Mouse (Mus musculus) testis, adult 2 months (tissue): ENCODE results near the gene Asb17. TPM values are rescaled to one million over a fixed set of nuclear protein-coding genes. Genes with fewer than 3 reads are reported as not detected.

Experiments used
- H3K27ac ChIP-seq: fragments of 200-500 bp; 2 replicates; pipeline ENCODE4 v1.5.1; 2012; ENCODE audit warnings: low read depth, low read length; ENCODE audit not compliant: control insufficient read depth, insufficient read depth
- H3K27me3 ChIP-seq: fragments of 200-500 bp; 2 replicates; pipeline ENCODE4 v1.6.1; 2012; ENCODE audit warnings: mild to moderate bottlenecking, low read length, moderate library complexity; ENCODE audit not compliant: control insufficient read depth, insufficient read depth
- H3K36me3 ChIP-seq: fragments of 200-500 bp; 2 replicates; pipeline ENCODE4 v1.6.1; 2012; ENCODE audit warnings: mild to moderate bottlenecking, low read length; ENCODE audit not compliant: control insufficient read depth, insufficient read depth
- H3K4me1 ChIP-seq: fragments of 200-500 bp; 2 replicates; pipeline ENCODE4 v1.6.1; 2012; ENCODE audit warnings: low read length; ENCODE audit not compliant: control insufficient read depth, insufficient read depth
- H3K4me3 ChIP-seq: fragments of 200-500 bp; 2 replicates; pipeline ENCODE4 v1.5.1; 2012; ENCODE audit warnings: low read depth, mild to moderate bottlenecking, low read length, moderate library complexity, mixed read lengths; ENCODE audit not compliant: control insufficient read depth
- CTCF ChIP-seq: fragments of 200-500 bp; IDR thresholded peaks from 2 replicates; pipeline ENCODE4 v1.5.1; 2012; ENCODE audit warnings: low read depth, mild to moderate bottlenecking, inconsistent platforms, low read length, moderate library complexity; ENCODE audit not compliant: control insufficient read depth, insufficient read depth, insufficient replicate concordance
- POLR2A ChIP-seq: fragments of 200-500 bp; IDR thresholded peaks from 2 replicates; pipeline ENCODE4 v1.6.1; 2012; ENCODE audit warnings: low read depth, mild to moderate bottlenecking, inconsistent platforms, low read length, moderate library complexity; ENCODE audit not compliant: control insufficient read depth
- polyA plus RNA-seq: library from polyadenylated mRNA; depleted of rRNA; stranded (reverse); fragments of >200 nt; gene quantifications from 2 replicates; pipeline ENCODE4 v1.2.3, GENCODE M21; 2012; rRNA removed

Gene Asb17
- 124 and 160 TPM in 2 replicates for polyA plus RNA-seq

DNA sequence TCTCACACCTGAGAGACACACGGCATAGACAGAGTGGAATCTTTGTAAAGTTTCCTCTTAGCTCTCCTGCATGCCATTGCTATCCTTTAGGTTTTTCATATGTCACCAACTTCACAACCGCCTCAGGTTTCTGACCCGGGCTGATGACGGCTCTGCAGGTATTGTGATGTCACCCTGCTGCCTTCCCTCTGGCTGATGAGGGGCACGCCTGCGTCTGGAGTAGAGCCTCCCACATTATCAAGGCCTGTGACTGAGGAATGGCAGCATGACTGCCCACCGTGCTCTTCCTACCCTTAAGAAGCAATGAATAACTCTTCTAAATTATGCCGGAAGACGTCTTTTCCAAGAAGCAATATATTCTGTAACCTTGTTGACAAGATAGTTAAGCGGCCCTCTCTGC lies at the start of gene Asb17:
Gene Asb17 (plus strand): TSS at position 180 of the 400 bp plus-strand sequence.
- TF ChIP-seq CTCF (no peak), POLR2A (peak; percentile 67; the same call in 1 of the 2 replicates)
- H3K4me1 ChIP-seq: no peaks in the 10 kb centered on the region
- no peaks in the 10 kb centered on the region for H3K36me3 ChIP-seq
- no peaks in the 10 kb centered on the region for H3K27me3 ChIP-seq
- H3K27ac ChIP-seq: no peak within 1 kb of the TSS; the same call in 1 of the 2 replicates
- peak within 1 kb of the TSS; percentile 88 for H3K4me3 ChIP-seq

DNA sequence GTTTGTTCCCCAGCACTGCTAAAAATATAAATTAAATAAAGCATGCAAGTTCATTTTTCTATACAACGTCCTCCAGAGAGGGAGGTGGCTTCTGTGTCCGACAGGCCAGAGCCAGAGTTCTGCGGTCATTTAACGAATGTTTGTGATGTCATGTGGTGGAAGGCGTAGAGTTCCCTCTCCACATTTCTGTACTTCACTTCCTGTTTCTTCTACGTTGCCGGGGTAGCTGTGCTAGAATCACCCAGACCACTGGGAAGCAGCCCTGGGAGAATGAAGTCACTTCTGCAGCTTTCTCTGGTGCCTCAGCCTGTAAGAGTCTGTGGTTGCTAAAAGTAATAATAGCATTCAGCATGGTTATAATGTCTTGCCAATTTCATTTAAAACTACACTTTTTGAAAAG lies 46.4 kb upstream of the Asb17 start:
- Histone ChIP-seq H3K4me1 (no peaks in the 10 kb centered on the region), H3K36me3 (no peaks in the 10 kb centered on the region), H3K27me3 (no peaks in the 10 kb centered on the region), H3K4me3 (no peak overlapping the region), H3K27ac (no peak overlapping the region)
- TF ChIP-seq CTCF: no peak
- TF ChIP-seq POLR2A: no peak

DNA sequence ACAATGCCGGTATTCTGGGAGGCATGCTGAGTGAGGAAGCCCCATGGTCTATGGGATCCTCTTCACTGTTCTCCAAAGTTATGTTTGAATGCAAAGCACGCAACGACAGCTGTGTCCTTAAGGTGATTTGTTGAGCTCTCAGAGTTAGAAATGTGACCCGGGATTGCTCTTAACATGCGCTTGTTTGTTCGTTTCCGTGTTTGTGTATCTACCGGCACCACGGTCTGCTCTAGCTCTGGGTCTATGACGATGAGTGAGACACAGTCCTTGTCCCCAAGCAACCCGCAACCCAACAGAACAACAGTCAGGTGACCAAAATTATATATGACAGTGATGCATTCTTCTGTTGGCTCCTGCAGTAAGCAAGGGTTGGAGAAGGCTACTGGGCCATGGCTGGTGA lies 44.4 kb upstream of the Asb17 start:
- no peaks in the 10 kb centered on the region for H3K4me1 ChIP-seq
- no peak overlapping the region for H3K27ac ChIP-seq
- no peaks in the 10 kb centered on the region for H3K27me3 ChIP-seq
- TF ChIP-seq CTCF (no peak), POLR2A (no peak)
- H3K36me3 ChIP-seq: no peaks in the 10 kb centered on the region
- no peak overlapping the region for H3K4me3 ChIP-seq

DNA sequence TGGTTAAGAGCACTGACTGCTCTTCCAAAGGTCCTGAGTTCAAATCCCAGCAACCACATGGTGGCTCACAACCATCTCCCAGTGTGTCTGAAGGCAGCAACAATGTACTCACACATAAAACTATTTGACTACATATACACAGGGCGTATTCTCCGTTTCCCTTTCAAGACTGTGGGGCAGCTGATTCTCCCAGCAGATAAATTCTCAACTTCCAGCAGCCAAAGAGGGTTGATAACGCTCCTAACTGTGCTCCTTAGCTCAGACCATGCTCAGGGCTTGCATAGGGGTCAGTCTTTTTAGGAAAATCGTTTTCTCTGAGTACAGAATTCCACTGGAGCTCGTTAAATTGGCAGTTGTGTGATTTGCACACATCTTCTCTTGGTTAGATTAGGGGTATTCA lies 43.3 kb upstream of the Asb17 start:
- Histone ChIP-seq H3K4me3 (no peak overlapping the region), H3K4me1 (no peaks in the 10 kb centered on the region), H3K36me3 (no peaks in the 10 kb centered on the region), H3K27me3 (no peaks in the 10 kb centered on the region), H3K27ac (no peak overlapping the region)
- no peak for TF ChIP-seq CTCF
- no peak for TF ChIP-seq POLR2A

DNA sequence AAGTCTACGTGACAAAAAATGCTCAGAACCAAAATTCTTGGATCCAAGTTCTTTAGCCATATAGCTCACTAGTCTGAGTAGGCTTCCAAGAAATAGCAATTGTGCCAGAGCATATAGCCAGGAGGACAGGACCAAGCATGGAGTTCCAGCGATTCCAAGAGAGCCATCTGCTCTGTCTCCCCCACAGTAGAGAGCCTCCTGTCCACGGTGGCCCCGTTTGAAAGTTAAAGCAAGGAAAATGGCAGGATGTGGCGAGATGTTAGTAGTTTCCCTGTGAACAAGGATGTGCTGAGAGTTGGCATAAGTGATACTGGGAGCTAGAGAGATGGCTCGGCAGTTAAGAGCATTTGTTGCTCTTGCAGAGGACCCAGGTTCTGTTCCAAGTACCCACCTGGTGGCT lies 42.5 kb upstream of the Asb17 start:
- H3K36me3 ChIP-seq: no peaks in the 10 kb centered on the region
- TF ChIP-seq POLR2A (no peak), CTCF (no peak)
- no peak overlapping the region for H3K27ac ChIP-seq
- no peaks in the 10 kb centered on the region for H3K27me3 ChIP-seq
- H3K4me1 ChIP-seq: no peaks in the 10 kb centered on the region
- H3K4me3 ChIP-seq: no peak overlapping the region

DNA sequence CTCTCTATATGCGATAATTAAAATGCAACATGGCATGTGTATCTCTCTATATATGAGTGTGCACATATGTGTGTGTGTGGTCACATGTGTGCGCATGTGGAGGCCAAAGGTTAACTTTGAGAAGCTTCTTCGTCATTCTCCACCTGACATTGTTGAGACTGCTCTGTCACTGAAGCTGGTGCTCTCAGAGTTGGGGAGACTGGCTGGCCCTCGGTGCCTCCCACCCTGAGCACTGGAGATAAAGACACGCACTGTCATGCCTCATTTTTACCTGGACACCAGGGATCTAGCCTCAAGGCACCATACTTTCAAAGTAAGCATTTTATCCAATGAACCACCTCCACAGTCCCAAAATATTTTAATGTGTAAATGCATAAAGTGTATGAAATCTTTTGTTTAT lies 41.4 kb upstream of the Asb17 start:
- Histone ChIP-seq H3K4me3 (no peak overlapping the region), H3K27me3 (no peaks in the 10 kb centered on the region), H3K36me3 (no peaks in the 10 kb centered on the region), H3K27ac (no peak overlapping the region), H3K4me1 (no peaks in the 10 kb centered on the region)
- TF ChIP-seq CTCF (no peak), POLR2A (no peak)

DNA sequence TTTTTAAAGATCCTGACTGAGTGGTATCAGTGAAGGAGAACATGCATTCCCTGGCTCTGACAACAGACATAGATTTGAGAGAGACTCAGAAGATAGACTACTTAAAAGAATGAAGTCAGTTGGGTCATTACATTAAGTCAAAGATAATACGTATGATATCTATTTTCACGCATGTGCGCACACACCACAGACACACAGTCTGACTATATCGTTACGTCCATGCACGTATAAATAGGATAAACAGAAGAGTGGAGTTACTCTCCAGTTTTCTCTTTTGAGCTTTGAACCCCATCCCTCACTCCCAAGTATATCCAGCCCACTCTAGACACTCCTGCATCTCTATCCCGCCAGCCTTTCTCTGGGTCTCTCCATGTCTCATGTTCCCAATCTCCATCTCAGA lies 40.0 kb upstream of the Asb17 start:
- no peaks in the 10 kb centered on the region for H3K4me1 ChIP-seq
- H3K4me3 ChIP-seq: no peak overlapping the region
- no peaks in the 10 kb centered on the region for H3K36me3 ChIP-seq
- no peak overlapping the region for H3K27ac ChIP-seq
- TF ChIP-seq POLR2A: no peak
- no peak for TF ChIP-seq CTCF
- no peaks in the 10 kb centered on the region for H3K27me3 ChIP-seq

DNA sequence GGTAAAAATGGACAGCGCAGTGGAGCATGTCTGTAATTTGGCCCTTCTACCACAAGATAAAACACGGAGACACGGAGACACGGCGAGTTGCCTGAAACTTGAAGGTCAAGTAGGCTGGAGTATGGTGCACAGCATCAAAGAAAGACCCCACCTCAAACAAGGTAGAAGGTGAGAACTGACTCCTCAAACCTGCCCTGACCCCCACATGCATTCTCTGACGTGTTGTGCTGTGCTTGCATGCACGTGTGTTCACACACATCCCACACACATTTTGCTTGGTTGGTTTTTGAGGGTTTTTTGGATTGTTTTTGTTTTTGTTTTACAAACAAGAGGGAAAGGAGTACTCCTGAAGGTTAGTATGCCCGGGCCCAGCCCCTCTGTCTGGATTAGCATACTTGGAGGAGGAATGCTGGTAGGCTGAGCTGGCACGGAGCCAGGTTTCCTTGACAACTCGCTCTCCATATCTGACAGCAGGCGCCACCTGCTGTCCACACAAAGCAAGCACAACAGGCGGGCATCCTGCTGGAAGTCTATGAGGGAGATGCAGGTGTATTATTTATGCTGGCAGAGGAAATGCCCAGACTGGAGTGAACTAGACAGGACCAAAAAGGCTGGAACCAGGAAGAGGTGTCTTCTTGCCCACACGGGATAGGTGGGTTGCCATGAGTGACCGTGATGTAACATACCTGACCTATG lies 37.8 kb upstream of the Asb17 start:
- H3K36me3 ChIP-seq: no peaks in the 10 kb centered on the region
- H3K4me3 ChIP-seq: no peak overlapping the region
- no peaks in the 10 kb centered on the region for H3K27me3 ChIP-seq
- TF ChIP-seq CTCF: peak; percentile 84
- TF ChIP-seq POLR2A: no peak
- no peaks in the 10 kb centered on the region for H3K4me1 ChIP-seq
- H3K27ac ChIP-seq: no peak overlapping the region
